Mouse (Mus musculus): ENCODE measurements around the gene E030018B13Rik. TPM values are rescaled to one million over a fixed set of nuclear protein-coding genes. Genes with fewer than 3 reads are reported as not detected.
A peak's percentile ranks its signal among the peaks of the same experiment; 100 is the strongest.

Gene E030018B13Rik
- polyA plus RNA-seq, 1 experiment from 2014 or later: 0.55 TPM

DNA sequence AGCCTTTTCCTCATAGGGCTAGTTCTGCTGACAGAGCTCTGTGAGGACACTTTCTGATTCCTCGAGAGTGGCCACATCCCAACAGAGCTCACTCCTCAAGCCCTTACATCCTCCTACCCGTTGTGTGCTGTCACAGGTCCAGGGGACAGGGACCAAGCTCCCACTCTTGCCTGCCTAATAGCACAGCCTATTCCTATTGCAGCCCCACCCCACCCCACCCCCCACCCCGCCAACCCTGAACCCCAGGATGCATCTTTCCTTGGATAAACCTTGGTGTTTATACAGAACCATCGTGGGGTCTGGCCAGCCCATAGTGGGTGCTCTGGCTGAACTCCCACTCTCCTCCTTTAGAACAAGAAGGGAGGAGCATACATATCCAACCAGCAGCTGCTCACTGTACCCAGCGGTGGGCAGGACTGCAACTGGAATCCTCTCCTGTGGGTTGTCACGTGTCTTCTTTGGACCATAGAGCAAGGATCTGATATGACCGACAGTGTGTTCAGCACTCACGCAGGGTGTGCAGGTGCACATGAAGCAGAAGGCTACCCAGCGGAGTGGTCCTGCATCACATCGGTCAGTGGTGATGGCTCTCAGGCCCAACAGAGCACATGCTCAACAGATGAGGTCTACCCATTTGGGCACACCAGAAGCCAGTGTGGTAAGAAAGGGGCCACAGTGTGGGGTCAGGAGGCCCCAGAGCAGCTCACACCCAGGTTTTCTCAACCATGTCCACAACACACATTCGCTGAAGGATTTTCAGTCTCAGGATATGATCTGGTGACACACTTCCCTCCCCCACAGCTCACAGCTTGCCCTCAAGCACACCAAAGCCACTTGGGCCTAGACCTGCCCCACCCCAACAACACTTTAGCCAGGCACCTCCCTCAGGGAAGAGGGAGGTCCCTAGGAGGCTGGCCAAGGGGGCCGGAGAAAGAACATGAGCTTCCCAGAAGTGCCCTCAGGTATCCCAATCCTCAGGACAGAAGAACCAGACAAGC is 2.4 kb downstream of the E030018B13Rik start:
- Histone ChIP-seq H3K4me3 (ENCODE audit: low read depth, low read length) (no peak overlapping the region), H3K9ac (replicated peaks; ENCODE audit: low read depth, low read length) (no peak overlapping the region), H3K4me1 (ENCODE audit: control insufficient read depth, insufficient read depth, low read length) (peaks cover 7% of the 10 kb centered on the region), H3K9me3 (ENCODE audit: control insufficient read depth, low read length) (no peaks in the 10 kb centered on the region), H3K4me2 (ENCODE audit: low read depth, low read length) (no peak overlapping the region), H3K36me3 (ENCODE audit: control insufficient read depth, insufficient read depth, low read length) (no peaks in the 10 kb centered on the region), H3K27ac (ENCODE audit: low read depth, low read length) (no peak overlapping the region), H3K27me3 (ENCODE audit: control insufficient read depth, insufficient read depth, low read length) (no peaks in the 10 kb centered on the region)
- 87% methylated on average over 12 of the region's 12 CpGs for WGBS
- ATAC-seq (ENCODE audit: low read depth): no peak

- WGBS: 83% methylated on average over 8 of the region's 8 CpGs
- H3K4me1 ChIP-seq (ENCODE audit: control insufficient read depth, insufficient read depth, low read length): peaks cover 32% of the 10 kb centered on the region
- no peaks in the 10 kb centered on the region for H3K36me3 ChIP-seq (ENCODE audit: control insufficient read depth, insufficient read depth, low read length)
- H3K9ac ChIP-seq (replicated peaks; ENCODE audit: low read depth, low read length): no peak overlapping the region
- H3K27me3 ChIP-seq (ENCODE audit: control insufficient read depth, insufficient read depth, low read length): no peaks in the 10 kb centered on the region
- H3K9me3 ChIP-seq (ENCODE audit: control insufficient read depth, low read length): no peaks in the 10 kb centered on the region
- no peak overlapping the region for H3K4me2 ChIP-seq (ENCODE audit: low read depth, low read length)
- ATAC-seq (ENCODE audit: low read depth): no peak
- no peak overlapping the region for H3K27ac ChIP-seq (ENCODE audit: low read depth, low read length)
- no peak overlapping the region for H3K4me3 ChIP-seq (ENCODE audit: low read depth, low read length)
Measured at GRCm38 (mm10) chr7:63921909-63922562, 5.4 kb downstream of the E030018B13Rik start.

GRCm38 (mm10) chr7:63922571-63922970 is 5.9 kb downstream of the E030018B13Rik start:
- no peak for ATAC-seq (ENCODE audit: low read depth)
- Histone ChIP-seq H3K9ac (replicated peaks; ENCODE audit: low read depth, low read length) (no peak overlapping the region), H3K9me3 (ENCODE audit: control insufficient read depth, low read length) (no peaks in the 10 kb centered on the region), H3K4me3 (ENCODE audit: low read depth, low read length) (no peak overlapping the region), H3K36me3 (ENCODE audit: control insufficient read depth, insufficient read depth, low read length) (no peaks in the 10 kb centered on the region), H3K27ac (ENCODE audit: low read depth, low read length) (no peak overlapping the region), H3K27me3 (ENCODE audit: control insufficient read depth, insufficient read depth, low read length) (no peaks in the 10 kb centered on the region), H3K4me1 (ENCODE audit: control insufficient read depth, insufficient read depth, low read length) (peaks cover 32% of the 10 kb centered on the region), H3K4me2 (ENCODE audit: low read depth, low read length) (no peak overlapping the region)
- 67% methylated on average over 2 of the region's 2 CpGs for WGBS

- H3K9me3 ChIP-seq (ENCODE audit: control insufficient read depth, low read length): no peaks in the 10 kb centered on the region
- no peak overlapping the region for H3K4me3 ChIP-seq (ENCODE audit: low read depth, low read length)
- H3K4me1 ChIP-seq (ENCODE audit: control insufficient read depth, insufficient read depth, low read length): peaks cover 32% of the 10 kb centered on the region
- no peak overlapping the region for H3K9ac ChIP-seq (replicated peaks; ENCODE audit: low read depth, low read length)
- H3K27me3 ChIP-seq (ENCODE audit: control insufficient read depth, insufficient read depth, low read length): no peaks in the 10 kb centered on the region
- no peak for ATAC-seq (ENCODE audit: low read depth)
- no peaks in the 10 kb centered on the region for H3K36me3 ChIP-seq (ENCODE audit: control insufficient read depth, insufficient read depth, low read length)
- no peak overlapping the region for H3K4me2 ChIP-seq (ENCODE audit: low read depth, low read length)
- H3K27ac ChIP-seq (ENCODE audit: low read depth, low read length): no peak overlapping the region
- 92% methylated on average over 1 of the region's 1 CpGs for WGBS
Measured at GRCm38 (mm10) chr7:63922975-63923374, 6.3 kb downstream of the E030018B13Rik start.

DNA sequence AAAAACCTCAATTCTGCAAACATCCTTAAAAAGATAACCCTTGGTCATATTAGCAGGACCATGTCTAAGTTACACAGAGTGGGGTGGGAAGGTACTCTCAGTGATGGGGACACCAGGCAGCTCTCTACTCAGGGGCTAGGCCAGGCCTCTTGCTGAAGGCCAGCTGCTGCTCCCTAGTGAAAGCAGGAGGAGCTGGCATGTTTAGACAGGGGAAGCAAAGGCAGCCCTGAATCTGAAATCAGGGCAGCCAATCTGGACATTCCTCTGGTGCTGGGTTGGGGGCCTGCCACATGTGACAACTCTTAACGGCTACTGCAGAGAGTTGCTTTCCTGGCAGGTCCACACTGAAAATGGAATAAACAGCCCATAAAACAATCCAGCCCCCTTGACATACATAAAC is 7.5 kb downstream of the E030018B13Rik start:
- Histone ChIP-seq H3K4me2 (ENCODE audit: low read depth, low read length) (no peak overlapping the region), H3K36me3 (ENCODE audit: control insufficient read depth, insufficient read depth, low read length) (no peaks in the 10 kb centered on the region), H3K4me3 (ENCODE audit: low read depth, low read length) (no peak overlapping the region), H3K4me1 (ENCODE audit: control insufficient read depth, insufficient read depth, low read length) (peaks cover 32% of the 10 kb centered on the region), H3K27ac (ENCODE audit: low read depth, low read length) (no peak overlapping the region; the same call in 1 of the 2 replicates), H3K9me3 (ENCODE audit: control insufficient read depth, low read length) (no peaks in the 10 kb centered on the region), H3K27me3 (ENCODE audit: control insufficient read depth, insufficient read depth, low read length) (no peaks in the 10 kb centered on the region), H3K9ac (replicated peaks; ENCODE audit: low read depth, low read length) (no peak overlapping the region)
- 35% methylated on average over 1 of the region's 1 CpGs for WGBS
- ATAC-seq (ENCODE audit: low read depth): no peak

GRCm38 (mm10) chr7:63924747-63925412 is 8.2 kb downstream of the E030018B13Rik start:
- no peaks in the 10 kb centered on the region for H3K27me3 ChIP-seq (ENCODE audit: control insufficient read depth, insufficient read depth, low read length)
- H3K36me3 ChIP-seq (ENCODE audit: control insufficient read depth, insufficient read depth, low read length): no peaks in the 10 kb centered on the region
- WGBS: 25% methylated on average over 6 of the region's 6 CpGs
- ATAC-seq (ENCODE audit: low read depth): peak; percentile 62
- no peak overlapping the region for H3K4me3 ChIP-seq (ENCODE audit: low read depth, low read length)
- H3K4me1 ChIP-seq (ENCODE audit: control insufficient read depth, insufficient read depth, low read length): peaks cover 32% of the 10 kb centered on the region
- no peak overlapping the region for H3K4me2 ChIP-seq (ENCODE audit: low read depth, low read length)
- no peaks in the 10 kb centered on the region for H3K9me3 ChIP-seq (ENCODE audit: control insufficient read depth, low read length)
- H3K9ac ChIP-seq (replicated peaks; ENCODE audit: low read depth, low read length): no peak overlapping the region
- peak overlapping the region; percentile 60; the same call in 1 of the 2 replicates for H3K27ac ChIP-seq (ENCODE audit: low read depth, low read length)

DNA sequence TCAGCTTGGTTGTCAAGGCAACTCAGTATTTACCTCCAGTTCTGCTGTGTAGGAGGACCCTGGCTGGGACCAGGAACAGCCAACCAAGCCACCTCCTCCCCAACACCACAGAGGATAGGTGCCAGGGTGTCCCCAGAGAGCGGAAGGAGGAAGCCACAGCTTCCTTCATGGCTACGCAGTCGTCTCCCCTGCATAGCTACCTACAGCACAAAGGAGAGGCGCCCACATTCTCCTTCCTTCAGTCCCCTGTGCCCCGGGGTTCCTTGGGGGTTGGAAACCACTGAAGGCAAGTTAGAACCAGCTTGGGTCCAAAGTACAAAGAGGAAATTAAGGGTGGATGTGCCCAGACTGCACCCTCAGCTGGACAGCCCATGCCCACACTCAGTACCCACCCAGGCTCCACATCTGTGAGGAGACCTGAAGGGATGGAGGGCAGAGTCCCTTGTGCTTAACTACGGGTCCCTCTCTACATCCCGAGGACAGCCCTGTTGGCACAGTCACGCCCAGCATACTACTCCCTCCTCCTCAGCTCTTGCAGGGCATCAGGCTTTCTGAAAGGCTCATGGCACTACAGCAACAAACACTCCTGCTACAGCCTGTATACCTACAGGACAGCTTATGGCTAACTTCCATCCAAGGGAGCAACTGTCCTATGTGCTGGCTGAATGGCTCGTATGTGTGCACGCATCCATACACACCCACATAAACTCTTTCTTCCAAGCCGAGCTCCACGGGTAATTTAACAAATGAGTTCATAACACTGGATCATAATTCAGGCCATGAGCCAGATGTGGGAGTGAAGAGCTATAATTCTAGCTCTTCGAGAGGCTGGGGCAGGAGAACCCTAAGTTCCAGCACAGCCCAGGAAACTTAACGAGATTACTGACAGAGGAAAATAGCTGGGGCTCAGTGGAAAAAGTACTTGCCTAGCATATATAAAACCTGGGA is 9.0 kb downstream of the E030018B13Rik start:
- 60% methylated on average over 14 of the region's 14 CpGs for WGBS
- Histone ChIP-seq H3K9me3 (ENCODE audit: control insufficient read depth, low read length) (no peaks in the 10 kb centered on the region), H3K4me2 (ENCODE audit: low read depth, low read length) (no peak overlapping the region), H3K27ac (ENCODE audit: low read depth, low read length) (peak overlapping the region; percentile 60; the same call in 1 of the 2 replicates), H3K27me3 (ENCODE audit: control insufficient read depth, insufficient read depth, low read length) (no peaks in the 10 kb centered on the region), H3K4me1 (ENCODE audit: control insufficient read depth, insufficient read depth, low read length) (peaks cover 32% of the 10 kb centered on the region), H3K9ac (replicated peaks; ENCODE audit: low read depth, low read length) (no peak overlapping the region), H3K36me3 (ENCODE audit: control insufficient read depth, insufficient read depth, low read length) (no peaks in the 10 kb centered on the region), H3K4me3 (ENCODE audit: low read depth, low read length) (no peak overlapping the region)
- ATAC-seq (ENCODE audit: low read depth): peak; percentile 68

DNA sequence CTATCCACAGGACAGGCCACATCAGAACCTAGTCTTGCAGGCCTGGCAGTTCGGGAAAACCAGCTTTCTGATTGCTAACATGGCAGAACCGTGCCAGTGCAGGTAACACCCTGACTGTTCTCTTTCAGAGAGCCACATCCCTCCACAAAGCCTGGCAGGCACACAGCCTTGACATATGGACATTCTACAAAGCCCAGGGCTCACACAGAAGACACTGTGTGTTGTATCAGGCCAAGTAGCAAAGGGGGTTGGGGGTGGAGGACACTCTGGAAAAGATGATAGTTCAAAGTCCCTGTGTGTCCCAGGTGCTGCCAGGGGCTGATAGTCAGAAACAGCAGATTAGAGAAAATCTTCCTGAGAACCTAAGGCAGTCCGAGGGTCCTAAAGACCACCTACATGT is 9.8 kb downstream of the E030018B13Rik start:
- no peak for ATAC-seq (ENCODE audit: low read depth)
- no peak overlapping the region for H3K27ac ChIP-seq (ENCODE audit: low read depth, low read length)
- no peak overlapping the region for H3K9ac ChIP-seq (replicated peaks; ENCODE audit: low read depth, low read length)
- peaks cover 32% of the 10 kb centered on the region for H3K4me1 ChIP-seq (ENCODE audit: control insufficient read depth, insufficient read depth, low read length)
- 87% methylated on average over 3 of the region's 3 CpGs for WGBS
- no peak overlapping the region for H3K4me3 ChIP-seq (ENCODE audit: low read depth, low read length)
- H3K4me2 ChIP-seq (ENCODE audit: low read depth, low read length): no peak overlapping the region
- no peaks in the 10 kb centered on the region for H3K36me3 ChIP-seq (ENCODE audit: control insufficient read depth, insufficient read depth, low read length)
- H3K9me3 ChIP-seq (ENCODE audit: control insufficient read depth, low read length): no peaks in the 10 kb centered on the region
- H3K27me3 ChIP-seq (ENCODE audit: control insufficient read depth, insufficient read depth, low read length): no peaks in the 10 kb centered on the region
